Mouse (Mus musculus) lung, embryonic 15.5 days (tissue): ENCODE measurements around the gene Gm10306. TPM values are rescaled to one million over a fixed set of nuclear protein-coding genes. Genes with fewer than 3 reads are reported as not detected.

Experiments used
- ATAC-seq: fragments of 200-750 bp; cut with Nextera tagmentation; 2 replicates; pipeline ENCODE4 v1.8.0; 2017; ENCODE audit warnings: moderate number of reproducible peaks, borderline replicate concordance; ENCODE audit not compliant: low FRiP score, low TSS enrichment; ENCODE audit errors: extremely low read depth
- H3K27ac ChIP-seq: fragments of 300-500 bp; sonication (generic); 2 replicates; pipeline ENCODE4 v1.5.1; 2015; ENCODE audit warnings: moderate library complexity, mild to moderate bottlenecking, inconsistent platforms
- H3K27me3 ChIP-seq: fragments of 300-500 bp; sonication (generic); 2 replicates; pipeline ENCODE4 v1.6.1; 2015; ENCODE audit warnings: inconsistent platforms
- H3K36me3 ChIP-seq: fragments of 300-500 bp; sonication (generic); 2 replicates; pipeline ENCODE4 v1.6.1; 2015; ENCODE audit warnings: inconsistent platforms
- H3K4me1 ChIP-seq: fragments of 300-500 bp; sonication (generic); 2 replicates; pipeline ENCODE4 v1.6.1; 2015; ENCODE audit warnings: inconsistent platforms
- H3K4me2 ChIP-seq: fragments of 300-500 bp; sonication (generic); 2 replicates; pipeline ENCODE4 v1.6.1; 2015; ENCODE audit warnings: inconsistent platforms, mild to moderate bottlenecking, moderate library complexity
- H3K4me3 ChIP-seq: fragments of 300-500 bp; sonication (generic); 2 replicates; pipeline ENCODE4 v1.5.1; 2015; ENCODE audit warnings: mild to moderate bottlenecking, inconsistent platforms
- H3K9ac ChIP-seq: fragments of 300-500 bp; sonication (generic); 2 replicates; pipeline ENCODE4 v1.6.1; 2015; ENCODE audit warnings: inconsistent platforms
- H3K9me3 ChIP-seq: fragments of 300-500 bp; sonication (generic); 2 replicates; pipeline ENCODE4 v1.6.1; 2016; ENCODE audit warnings: inconsistent platforms
- WGBS: fragments of 180-500 bp; shearing (Covaris S2); methylation state at CpG from one replicate; pipeline ENCODE4 v1.1.7; 2015; 5-methylcytosine and 5-hydroxymethylcytosine counted together
- polyA plus RNA-seq: library from polyadenylated mRNA; unstranded; fragments of >200 nt; fragmentation: Nextera tagmentation; extraction: Ambion mirVana; gene quantifications from 2 replicates; pipeline ENCODE4 v1.2.1, GENCODE M21; 2015

The Gm10306 gene
- polyA plus RNA-seq, 1 experiment from 2014 or later, result not detected

DNA sequence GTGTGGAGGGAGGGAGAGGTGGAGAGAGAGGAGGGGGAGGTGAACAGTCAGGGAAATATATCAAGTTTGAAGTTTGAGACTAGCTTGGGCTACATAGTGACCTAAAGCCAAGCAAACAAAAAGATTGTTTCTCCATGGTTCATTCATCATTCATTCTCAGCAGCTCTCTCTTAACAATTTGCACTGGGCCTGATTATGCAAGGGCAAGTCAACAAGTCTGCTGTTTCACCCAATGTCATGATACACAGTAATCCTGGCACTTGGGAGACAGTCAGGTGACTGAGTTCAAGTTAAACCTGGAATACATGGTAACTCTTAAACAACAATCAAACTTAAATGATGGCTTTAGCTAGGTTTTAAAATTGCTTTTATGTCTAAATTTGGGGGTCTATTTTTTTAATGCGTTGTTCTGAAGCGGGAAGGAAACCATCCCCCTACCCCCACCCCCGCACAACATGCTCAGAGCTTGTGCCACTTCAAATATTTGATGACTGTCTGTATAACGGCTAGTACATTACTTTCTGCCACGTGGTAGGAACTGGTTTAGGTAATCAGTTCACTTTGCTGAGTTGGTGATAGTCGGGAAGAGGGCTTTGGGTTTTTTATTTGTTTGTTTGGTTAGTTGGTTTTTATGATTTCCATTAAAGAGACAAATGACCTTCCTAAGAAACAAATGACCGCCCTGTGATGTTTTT is 5.8 kb downstream of the Gm10306 start:
- no peak overlapping the region for H3K4me2 ChIP-seq
- no peak overlapping the region for H3K4me3 ChIP-seq
- ATAC-seq, result no peak
- no peaks in the 10 kb centered on the region for H3K9me3 ChIP-seq
- 57% methylated on average over 7 of the region's 7 CpGs for WGBS
- H3K27ac ChIP-seq, result no peak overlapping the region
- H3K4me1 ChIP-seq, result peaks cover 3% of the 10 kb centered on the region; the same call in 1 of the 2 replicates
- no peaks in the 10 kb centered on the region for H3K27me3 ChIP-seq
- H3K36me3 ChIP-seq, result no peaks in the 10 kb centered on the region
- no peak overlapping the region for H3K9ac ChIP-seq

DNA sequence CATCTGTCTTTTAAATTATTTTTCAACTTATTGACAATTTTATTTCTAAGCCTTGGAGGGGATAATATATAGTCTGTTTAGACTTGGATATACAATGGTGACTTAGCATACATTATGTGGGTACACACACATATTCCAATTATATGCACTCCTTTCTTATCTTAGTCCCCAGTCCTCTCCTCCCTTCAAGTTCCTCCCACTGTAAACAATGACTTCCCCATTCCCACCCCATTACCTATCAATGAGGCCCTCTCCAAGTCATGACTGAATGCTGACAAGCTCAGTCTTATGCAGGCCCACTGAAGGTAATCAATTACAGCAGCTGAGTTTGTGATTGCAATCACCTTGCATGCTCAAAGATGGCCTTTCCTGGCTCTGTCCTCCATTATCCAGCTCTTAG is 8.0 kb downstream of the Gm10306 start:
- Histone ChIP-seq H3K27ac (no peak overlapping the region), H3K27me3 (no peaks in the 10 kb centered on the region), H3K4me1 (no peaks in the 10 kb centered on the region), H3K9me3 (no peaks in the 10 kb centered on the region), H3K9ac (no peak overlapping the region), H3K36me3 (peaks cover 2% of the 10 kb centered on the region), H3K4me3 (no peak overlapping the region), H3K4me2 (no peak overlapping the region)
- ATAC-seq, result no peak

DNA sequence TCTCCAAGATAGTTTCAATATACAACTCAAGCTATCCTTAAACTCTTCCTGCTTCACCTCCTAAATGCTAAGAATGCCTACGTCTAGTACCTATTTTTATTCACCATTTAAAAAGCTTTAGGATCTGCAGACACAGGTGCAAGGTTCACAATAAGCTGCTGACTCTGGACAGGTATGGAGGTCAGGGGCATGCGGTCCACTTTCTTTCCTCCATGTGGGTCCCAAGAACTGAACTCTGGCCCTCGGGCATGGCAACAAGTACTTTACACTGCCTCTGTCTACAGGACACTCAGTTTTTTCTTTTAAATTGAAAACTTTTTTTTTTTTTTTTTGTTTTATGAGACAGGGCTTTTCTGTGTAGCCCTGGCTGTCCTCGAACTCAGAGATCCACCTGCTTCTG is 16.3 kb downstream of the Gm10306 start:
- no peak for ATAC-seq
- WGBS, result 89% methylated on average over 4 of the region's 4 CpGs
- H3K27me3 ChIP-seq, result no peaks in the 10 kb centered on the region
- no peak overlapping the region for H3K27ac ChIP-seq
- no peak overlapping the region for H3K4me3 ChIP-seq
- H3K4me2 ChIP-seq, result no peak overlapping the region
- no peak overlapping the region for H3K9ac ChIP-seq
- H3K36me3 ChIP-seq, result peaks cover 25% of the 10 kb centered on the region
- H3K9me3 ChIP-seq, result no peaks in the 10 kb centered on the region
- H3K4me1 ChIP-seq, result no peaks in the 10 kb centered on the region

DNA sequence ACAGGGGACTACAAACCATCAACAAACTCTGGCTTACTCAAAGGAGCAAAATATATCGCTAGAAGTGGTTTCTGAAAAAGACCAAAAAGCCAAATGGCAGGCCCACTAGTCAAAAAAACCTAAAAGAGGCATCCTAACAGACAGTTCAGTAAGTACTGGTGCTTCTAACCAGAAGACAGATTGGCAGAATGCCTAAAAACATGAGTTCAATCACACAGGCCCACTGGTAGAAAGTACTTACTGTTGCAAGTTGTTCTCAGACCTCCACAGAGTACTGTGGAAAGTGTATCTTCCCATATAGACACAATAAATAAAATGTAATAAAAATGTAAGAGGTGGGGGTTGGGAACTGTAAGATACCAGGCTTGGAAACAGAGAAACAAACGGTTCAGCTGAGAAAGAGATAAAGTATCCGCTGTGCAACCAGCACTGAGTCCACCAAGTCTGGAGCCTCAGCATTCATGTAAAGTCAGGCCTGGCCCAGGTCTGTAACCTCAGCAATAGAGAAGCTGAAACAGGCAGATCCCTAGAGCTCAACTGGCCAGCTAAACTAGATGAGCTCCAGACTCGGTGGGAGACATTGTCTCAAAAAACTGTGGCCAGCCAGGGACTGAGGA is 35.5 kb downstream of the Gm10306 start:
- H3K27me3 ChIP-seq, result no peaks in the 10 kb centered on the region
- no peak for ATAC-seq
- H3K27ac ChIP-seq, result no peak overlapping the region
- no peaks in the 10 kb centered on the region for H3K9me3 ChIP-seq
- H3K36me3 ChIP-seq, result no peaks in the 10 kb centered on the region
- no peak overlapping the region for H3K9ac ChIP-seq
- H3K4me1 ChIP-seq, result peaks cover 5% of the 10 kb centered on the region; the same call in 1 of the 2 replicates
- 74% methylated on average over 4 of the region's 4 CpGs for WGBS
- H3K4me2 ChIP-seq, result no peak overlapping the region
- no peak overlapping the region for H3K4me3 ChIP-seq

DNA sequence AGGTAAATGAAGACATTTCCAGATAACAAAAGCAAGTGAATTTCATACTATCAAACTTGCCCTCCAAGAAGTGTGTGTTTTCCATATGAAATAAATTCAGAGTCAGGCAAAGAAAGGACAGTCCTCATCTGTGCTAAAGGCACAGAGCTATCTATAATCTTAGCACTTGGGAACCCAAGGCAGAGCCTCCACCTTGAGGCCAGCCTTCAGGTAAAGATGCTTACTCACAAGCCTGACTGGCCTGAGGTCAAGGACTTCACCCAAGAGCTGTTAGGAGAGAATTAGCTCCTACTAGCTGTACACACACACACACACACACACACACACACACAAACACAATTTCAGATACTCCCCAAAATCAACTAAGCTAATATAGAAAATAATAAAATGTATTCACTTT is 36.4 kb downstream of the Gm10306 start:
- Histone ChIP-seq H3K4me2 (no peak overlapping the region), H3K9ac (no peak overlapping the region), H3K4me1 (peaks cover 5% of the 10 kb centered on the region; the same call in 1 of the 2 replicates), H3K4me3 (no peak overlapping the region), H3K27ac (no peak overlapping the region), H3K9me3 (no peaks in the 10 kb centered on the region), H3K36me3 (no peaks in the 10 kb centered on the region), H3K27me3 (no peaks in the 10 kb centered on the region)
- ATAC-seq, result no peak

DNA sequence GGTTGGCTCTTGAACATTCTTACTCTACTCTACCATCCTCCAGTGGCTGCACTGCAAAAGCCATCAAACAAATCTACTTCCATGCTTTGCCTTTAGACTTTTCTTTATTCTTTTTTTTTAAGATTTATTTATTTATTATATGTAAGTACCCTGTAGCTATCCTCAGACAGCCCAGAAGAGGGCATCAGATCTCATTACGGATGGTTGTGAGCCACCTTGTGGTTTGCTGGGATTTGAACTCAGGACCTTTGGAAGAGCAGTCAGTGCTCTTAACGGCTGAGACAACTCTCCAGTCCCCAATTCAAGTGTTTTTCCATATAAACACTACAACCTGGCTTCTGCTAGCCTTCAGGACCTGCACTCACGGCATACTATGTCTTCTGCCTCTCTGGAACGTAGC is 45.0 kb downstream of the Gm10306 start:
- Histone ChIP-seq H3K27me3 (no peaks in the 10 kb centered on the region), H3K27ac (no peak overlapping the region), H3K9ac (no peak overlapping the region), H3K4me2 (peak overlapping the region; percentile 69), H3K4me3 (peak overlapping the region; percentile 98), H3K9me3 (no peaks in the 10 kb centered on the region), H3K4me1 (peaks cover 21% of the 10 kb centered on the region), H3K36me3 (no peaks in the 10 kb centered on the region)
- 79% methylated on average over 4 of the region's 4 CpGs for WGBS
- no peak for ATAC-seq

DNA sequence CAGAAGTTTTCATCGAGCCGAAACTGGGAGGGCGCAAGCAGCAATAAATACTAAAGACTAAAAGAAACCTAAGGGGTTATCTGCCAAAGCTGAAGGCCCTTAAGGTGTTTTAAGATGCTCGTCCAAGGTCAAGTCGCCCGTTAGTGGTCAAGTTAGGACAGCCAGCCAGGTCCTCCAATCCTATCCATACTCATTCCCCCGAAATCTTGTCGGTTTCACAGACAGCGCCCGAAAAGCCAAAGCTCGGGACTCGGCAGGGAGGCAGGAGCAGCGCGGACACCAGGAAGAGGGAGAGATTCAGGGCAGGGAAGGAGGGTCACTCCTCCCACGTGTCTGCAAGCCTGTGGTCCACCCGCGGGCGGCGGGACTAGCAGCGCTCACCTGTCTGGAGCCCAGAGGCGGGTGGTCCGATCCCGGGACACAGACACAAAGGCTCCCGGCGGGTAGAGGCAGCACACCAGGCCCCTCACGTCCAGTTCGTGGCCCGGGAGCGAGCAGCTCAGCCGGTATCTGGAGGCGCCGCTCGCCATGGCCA is 46.2 kb downstream of the Gm10306 start:
- no peaks in the 10 kb centered on the region for H3K27me3 ChIP-seq
- peak overlapping the region; percentile 69 for H3K4me2 ChIP-seq
- H3K9me3 ChIP-seq, result no peaks in the 10 kb centered on the region
- H3K36me3 ChIP-seq, result no peaks in the 10 kb centered on the region
- H3K4me1 ChIP-seq, result peaks cover 21% of the 10 kb centered on the region
- H3K27ac ChIP-seq, result peak overlapping the region; percentile 91
- ATAC-seq, result no peak
- H3K4me3 ChIP-seq, result peak overlapping the region; percentile 98
- WGBS, result under 1% methylated on average over 32 of the region's 33 CpGs
- H3K9ac ChIP-seq, result peak overlapping the region; percentile 84

DNA sequence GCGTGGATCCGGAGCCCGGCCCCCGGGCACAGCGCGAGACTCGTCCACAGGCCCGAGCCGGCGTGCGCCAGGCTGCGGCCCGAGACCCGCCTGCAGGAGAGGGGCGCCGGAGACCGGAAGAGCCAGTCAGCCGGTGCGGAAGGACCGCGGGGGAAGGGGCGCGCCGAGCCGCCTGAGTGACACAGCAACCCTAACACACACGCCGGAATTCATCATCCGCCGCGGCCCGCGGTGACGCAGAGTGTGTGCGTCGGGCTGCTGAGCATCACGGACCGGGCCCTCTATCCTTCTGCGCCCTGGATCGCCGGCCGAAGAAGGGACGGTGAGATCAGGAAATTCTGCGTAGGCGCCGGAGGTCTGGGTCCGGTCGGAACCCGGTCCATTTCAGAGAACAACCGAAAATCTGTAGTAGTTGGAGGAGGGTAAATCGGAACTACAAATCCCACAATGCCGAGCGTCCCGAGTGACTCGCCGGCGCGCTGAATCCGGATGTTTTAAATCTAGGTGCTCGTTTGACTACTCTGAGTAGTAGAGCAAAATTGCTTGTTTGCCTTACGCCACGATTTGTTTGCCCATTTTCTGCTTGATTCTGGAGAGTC is 46.8 kb downstream of the Gm10306 start, which contains the start of gene Plaa:
Gene Plaa (minus strand): TSS at position 214 of the 599 bp plus-strand sequence.
- ATAC-seq, result peak; percentile 99
- Histone ChIP-seq H3K27ac (peak within 1 kb of the TSS; percentile 91), H3K4me3 (peak within 1 kb of the TSS; percentile 98), H3K36me3 (no peaks in the 10 kb centered on the region), H3K27me3 (no peaks in the 10 kb centered on the region), H3K9ac (peak within 1 kb of the TSS; percentile 84), H3K9me3 (no peaks in the 10 kb centered on the region), H3K4me2 (peak within 1 kb of the TSS; percentile 69), H3K4me1 (peaks cover 21% of the 10 kb centered on the region)
- under 1% methylated on average over 55 of the region's 61 CpGs for WGBS

DNA sequence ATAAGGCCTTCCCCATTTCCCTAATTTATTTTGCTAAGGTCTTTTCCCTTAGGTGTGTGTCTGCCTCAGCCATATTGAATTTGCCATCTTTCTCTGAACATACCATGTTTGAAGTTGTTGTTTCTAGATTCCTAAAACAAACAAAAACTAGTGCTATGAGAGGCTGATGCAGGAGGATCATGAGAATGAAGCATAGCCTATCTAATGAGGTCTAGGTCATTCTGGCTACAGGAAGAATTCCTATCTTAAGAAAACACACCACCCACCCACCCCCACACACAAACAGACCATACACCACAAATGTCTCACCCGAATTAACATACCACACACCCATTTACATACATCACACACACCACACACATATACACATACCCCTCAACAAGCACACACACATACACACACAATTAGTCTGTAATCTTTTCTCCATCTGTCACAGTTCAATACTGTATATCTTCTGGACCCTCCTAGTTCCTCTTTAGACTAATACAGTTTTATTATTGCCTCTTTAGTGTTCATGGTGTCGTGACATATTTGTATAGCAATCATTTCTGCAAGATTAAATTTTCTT is 48.2 kb downstream of the Gm10306 start:
- no peaks in the 10 kb centered on the region for H3K36me3 ChIP-seq
- H3K27me3 ChIP-seq, result no peaks in the 10 kb centered on the region
- no peak for ATAC-seq
- H3K9ac ChIP-seq, result no peak overlapping the region
- H3K4me3 ChIP-seq, result peak overlapping the region; percentile 98; the same call in 1 of the 2 replicates
- H3K27ac ChIP-seq, result no peak overlapping the region
- H3K4me1 ChIP-seq, result peaks cover 21% of the 10 kb centered on the region
- WGBS, result 82% methylated on average over 2 of the region's 2 CpGs
- H3K9me3 ChIP-seq, result no peaks in the 10 kb centered on the region
- H3K4me2 ChIP-seq, result no peak overlapping the region; the same call in 1 of the 2 replicates

DNA sequence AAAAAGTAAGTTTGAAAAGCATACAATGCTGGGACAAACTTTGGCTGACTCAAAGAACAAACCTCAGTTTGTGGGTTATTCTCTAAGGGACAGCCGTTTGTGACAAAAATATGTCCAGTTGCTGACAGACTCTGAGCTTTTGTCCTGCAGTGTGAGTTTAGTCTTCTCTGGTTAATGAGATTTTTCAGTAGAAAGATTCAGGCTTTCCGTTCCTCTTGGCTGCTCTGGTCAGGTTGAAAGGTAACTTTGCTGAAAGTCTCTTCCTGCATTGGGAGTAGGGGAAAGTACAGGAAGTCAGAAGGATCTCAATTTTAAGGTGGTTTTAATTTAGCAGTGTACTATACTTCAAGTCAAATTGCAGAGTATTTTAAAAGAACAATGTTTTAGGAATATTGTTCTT is 49.2 kb downstream of the Gm10306 start:
- Histone ChIP-seq H3K4me2 (no peak overlapping the region), H3K4me3 (no peak overlapping the region), H3K36me3 (no peaks in the 10 kb centered on the region), H3K27me3 (no peaks in the 10 kb centered on the region), H3K9ac (no peak overlapping the region), H3K9me3 (no peaks in the 10 kb centered on the region), H3K27ac (no peak overlapping the region), H3K4me1 (peaks cover 19% of the 10 kb centered on the region)
- no peak for ATAC-seq
- WGBS, result 85% methylated on average over 2 of the region's 2 CpGs
